Mouse (Mus musculus): ENCODE data around the gene Slc13a4. TPM values are rescaled to one million over a fixed set of nuclear protein-coding genes. Genes with fewer than 3 reads are reported as not detected.

The Slc13a4 gene
- polyA plus RNA-seq, 1 experiment, result 0.07 TPM

GRCm38 (mm10) chr6:35245086-35245485 lies 62.8 kb downstream of the Slc13a4 start:
- Histone ChIP-seq H3K79me3 (ENCODE audit: low read depth) (no peaks in the 10 kb centered on the region), H3K4me3 (ENCODE audit: insufficient read depth, poor library complexity, severe bottlenecking) (no peak overlapping the region), H3K79me2 (ENCODE audit: control insufficient read depth, insufficient read depth) (no peaks in the 10 kb centered on the region), H3ac (ENCODE audit: control insufficient read depth, insufficient read length, low read depth) (no peak overlapping the region), H3K36me3 (ENCODE audit: control insufficient read depth, insufficient read depth) (peaks cover 69% of the 10 kb centered on the region), H3K27me3 (ENCODE audit: control insufficient read depth, insufficient read depth, insufficient read length) (no peaks in the 10 kb centered on the region)
- no peak for TF ChIP-seq MAX (IDR thresholded peaks at IDR 0.05)
- TF ChIP-seq USF1 (IDR thresholded peaks at IDR 0.05; ENCODE audit: low read depth), result no peak
- TF ChIP-seq FOSL1 (IDR thresholded peaks at IDR 0.05; ENCODE audit: insufficient read depth, low read length, poor library complexity, severe bottlenecking), result no peak
- TF ChIP-seq CTCF (IDR thresholded peaks at IDR 0.05; ENCODE audit: control insufficient read depth, insufficient read depth, insufficient read length), result no peak
- TF ChIP-seq CEBPB (IDR thresholded peaks at IDR 0.05; ENCODE audit: low read depth), result no peak
- no peak for TF ChIP-seq MYOD1 (IDR thresholded peaks at IDR 0.05; ENCODE audit: control insufficient read depth, insufficient read length, low read depth)
- no peak for TF ChIP-seq MYOG (IDR thresholded peaks at IDR 0.05; ENCODE audit: control insufficient read depth, extremely low read depth, insufficient read length)

DNA sequence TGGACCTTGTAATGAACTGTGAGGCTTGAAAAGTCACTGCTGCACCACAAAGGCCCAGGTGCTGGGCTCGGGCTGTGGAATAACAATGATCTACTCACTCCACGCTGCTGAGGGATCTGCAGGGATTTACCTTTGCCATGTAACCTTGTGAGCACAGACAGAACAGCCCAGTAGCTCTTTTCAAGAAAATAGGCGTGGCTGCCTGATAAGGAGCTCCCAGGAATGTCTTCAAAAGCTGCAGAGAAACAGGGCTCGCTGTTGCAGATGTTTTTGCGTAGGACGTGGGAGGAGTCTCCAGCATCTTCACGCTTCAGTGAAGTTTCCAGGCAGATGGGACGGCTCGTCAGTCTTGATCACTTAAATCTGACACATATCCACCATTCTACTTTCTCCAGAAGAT lies 63.9 kb downstream of the Slc13a4 start:
- Histone ChIP-seq H3K79me3 (ENCODE audit: low read depth) (no peaks in the 10 kb centered on the region), H3K79me2 (ENCODE audit: control insufficient read depth, insufficient read depth) (no peaks in the 10 kb centered on the region), H3K4me3 (ENCODE audit: insufficient read depth, poor library complexity, severe bottlenecking) (no peak overlapping the region), H3K36me3 (ENCODE audit: control insufficient read depth, insufficient read depth) (peaks cover 80% of the 10 kb centered on the region), H3ac (ENCODE audit: control insufficient read depth, insufficient read length, low read depth) (no peak overlapping the region), H3K27me3 (ENCODE audit: control insufficient read depth, insufficient read depth, insufficient read length) (no peaks in the 10 kb centered on the region)
- TF ChIP-seq MYOG (IDR thresholded peaks at IDR 0.05; ENCODE audit: control insufficient read depth, extremely low read depth, insufficient read length), result no peak
- no peak for TF ChIP-seq MYOD1 (IDR thresholded peaks at IDR 0.05; ENCODE audit: control insufficient read depth, insufficient read length, low read depth)
- TF ChIP-seq CTCF (IDR thresholded peaks at IDR 0.05; ENCODE audit: control insufficient read depth, insufficient read depth, insufficient read length), result no peak
- TF ChIP-seq MAX (IDR thresholded peaks at IDR 0.05), result no peak
- TF ChIP-seq FOSL1 (IDR thresholded peaks at IDR 0.05; ENCODE audit: insufficient read depth, low read length, poor library complexity, severe bottlenecking), result no peak
- TF ChIP-seq CEBPB (IDR thresholded peaks at IDR 0.05; ENCODE audit: low read depth), result no peak
- TF ChIP-seq USF1 (IDR thresholded peaks at IDR 0.05; ENCODE audit: low read depth), result no peak

DNA sequence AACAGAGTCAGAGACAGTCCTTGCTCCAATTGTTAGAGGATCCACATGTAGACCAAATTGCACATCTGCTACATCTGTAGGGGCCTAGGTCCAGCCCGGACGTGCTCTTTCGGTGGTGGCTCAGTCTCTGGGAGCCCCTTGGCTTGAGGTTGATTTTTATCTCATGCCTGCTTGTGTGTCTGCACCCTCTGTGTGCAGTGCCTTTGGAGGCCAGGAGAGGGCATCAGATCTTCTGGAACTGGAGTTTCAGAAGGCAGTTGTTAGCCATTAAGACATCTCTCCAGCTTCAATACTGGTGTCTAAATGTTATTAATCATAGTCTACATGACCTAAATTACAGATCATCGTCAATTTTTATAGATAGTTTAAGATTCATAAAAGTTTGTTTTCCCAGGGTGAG lies 64.7 kb downstream of the Slc13a4 start:
- H3K79me3 ChIP-seq (ENCODE audit: low read depth), result no peaks in the 10 kb centered on the region
- TF ChIP-seq CEBPB (IDR thresholded peaks at IDR 0.05; ENCODE audit: low read depth), result no peak
- TF ChIP-seq MAX (IDR thresholded peaks at IDR 0.05), result no peak
- no peak for TF ChIP-seq FOSL1 (IDR thresholded peaks at IDR 0.05; ENCODE audit: insufficient read depth, low read length, poor library complexity, severe bottlenecking)
- no peak for TF ChIP-seq MYOD1 (IDR thresholded peaks at IDR 0.05; ENCODE audit: control insufficient read depth, insufficient read length, low read depth)

DNA sequence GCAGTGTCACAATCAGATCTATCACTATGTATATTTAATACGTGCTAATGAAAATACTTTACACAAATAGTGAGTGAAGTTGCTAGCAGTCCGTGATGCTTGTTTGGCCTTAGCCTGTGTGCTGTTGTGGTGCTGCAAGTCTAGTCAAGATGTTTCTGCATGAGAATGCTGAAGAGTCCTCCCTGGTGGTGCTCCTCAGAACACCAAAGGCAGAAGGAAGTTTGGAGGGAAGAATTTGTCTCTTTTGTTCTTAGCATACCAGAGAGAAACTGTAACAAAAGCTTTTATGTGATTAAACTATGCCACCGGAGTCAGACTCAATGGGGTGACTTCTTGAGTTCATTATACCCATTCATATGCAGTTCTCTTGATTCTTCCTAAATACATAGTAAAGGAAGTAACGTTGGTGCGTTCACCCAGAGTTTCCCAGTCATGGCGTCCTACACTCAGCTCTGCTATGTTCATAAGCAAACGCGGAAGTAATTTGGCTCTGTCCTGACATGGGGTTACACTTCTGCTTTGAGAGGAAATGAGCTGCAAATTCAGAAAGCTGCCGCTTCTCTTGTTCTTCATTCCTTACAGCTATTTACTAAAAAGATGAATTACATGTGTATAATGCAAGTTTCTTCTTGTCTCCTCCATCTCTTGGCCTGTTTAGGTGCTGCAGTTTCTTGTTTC lies 71.7 kb downstream of the Slc13a4 start:
- no peaks in the 10 kb centered on the region for H3K79me2 ChIP-seq (ENCODE audit: control insufficient read depth, insufficient read depth)
- H3K79me3 ChIP-seq (ENCODE audit: low read depth), result no peaks in the 10 kb centered on the region
- no peak overlapping the region for H3ac ChIP-seq (ENCODE audit: control insufficient read depth, insufficient read length, low read depth)
- TF ChIP-seq CEBPB (IDR thresholded peaks at IDR 0.05; ENCODE audit: low read depth) (no peak), FOSL1 (IDR thresholded peaks at IDR 0.05; ENCODE audit: insufficient read depth, low read length, poor library complexity, severe bottlenecking) (no peak), USF1 (IDR thresholded peaks at IDR 0.05; ENCODE audit: low read depth) (no peak), MYOG (IDR thresholded peaks at IDR 0.05; ENCODE audit: control insufficient read depth, extremely low read depth, insufficient read length) (no peak), MAX (IDR thresholded peaks at IDR 0.05) (no peak), MYOD1 (IDR thresholded peaks at IDR 0.05; ENCODE audit: control insufficient read depth, insufficient read length, low read depth) (no peak), CTCF (IDR thresholded peaks at IDR 0.05; ENCODE audit: control insufficient read depth, insufficient read depth, insufficient read length) (no peak)
- no peak overlapping the region for H3K4me3 ChIP-seq (ENCODE audit: insufficient read depth, poor library complexity, severe bottlenecking)
- H3K27me3 ChIP-seq (ENCODE audit: control insufficient read depth, insufficient read depth, insufficient read length), result no peaks in the 10 kb centered on the region
- H3K36me3 ChIP-seq (ENCODE audit: control insufficient read depth, insufficient read depth), result peaks cover 88% of the 10 kb centered on the region

More for the DNA sequence above, 64.7 kb downstream of the Slc13a4 start:
- H3K79me2 ChIP-seq (ENCODE audit: control insufficient read depth, insufficient read depth), result no peaks in the 10 kb centered on the region
- H3ac ChIP-seq (ENCODE audit: control insufficient read depth, insufficient read length, low read depth), result no peak overlapping the region
- no peak overlapping the region for H3K4me3 ChIP-seq (ENCODE audit: insufficient read depth, poor library complexity, severe bottlenecking)
- no peaks in the 10 kb centered on the region for H3K27me3 ChIP-seq (ENCODE audit: control insufficient read depth, insufficient read depth, insufficient read length)
- H3K36me3 ChIP-seq (ENCODE audit: control insufficient read depth, insufficient read depth), result peaks cover 88% of the 10 kb centered on the region

- no peak for TF ChIP-seq CEBPB (IDR thresholded peaks at IDR 0.05; ENCODE audit: low read depth)
- TF ChIP-seq MYOD1 (IDR thresholded peaks at IDR 0.05; ENCODE audit: control insufficient read depth, insufficient read length, low read depth), result no peak
- TF ChIP-seq MAX (IDR thresholded peaks at IDR 0.05), result no peak
- no peak for TF ChIP-seq FOSL1 (IDR thresholded peaks at IDR 0.05; ENCODE audit: insufficient read depth, low read length, poor library complexity, severe bottlenecking)
- no peak for TF ChIP-seq MYOG (IDR thresholded peaks at IDR 0.05; ENCODE audit: control insufficient read depth, extremely low read depth, insufficient read length)
- TF ChIP-seq USF1 (IDR thresholded peaks at IDR 0.05; ENCODE audit: low read depth), result no peak
- no peak for TF ChIP-seq CTCF (IDR thresholded peaks at IDR 0.05; ENCODE audit: control insufficient read depth, insufficient read depth, insufficient read length)
- H3K4me3 ChIP-seq (ENCODE audit: insufficient read depth, poor library complexity, severe bottlenecking), result no peak overlapping the region
- no peaks in the 10 kb centered on the region for H3K27me3 ChIP-seq (ENCODE audit: control insufficient read depth, insufficient read depth, insufficient read length)
- no peak overlapping the region for H3ac ChIP-seq (ENCODE audit: control insufficient read depth, insufficient read length, low read depth)
- no peaks in the 10 kb centered on the region for H3K79me2 ChIP-seq (ENCODE audit: control insufficient read depth, insufficient read depth)
- no peaks in the 10 kb centered on the region for H3K79me3 ChIP-seq (ENCODE audit: low read depth)
- H3K36me3 ChIP-seq (ENCODE audit: control insufficient read depth, insufficient read depth), result peaks cover 92% of the 10 kb centered on the region
These were observed 78.5 kb downstream of the Slc13a4 start for GRCm38 (mm10) chr6:35229415-35229814.

Data from C2C12 (cell line).